Mouse (Mus musculus) stomach, embryonic 14.5 days (tissue): ENCODE data around the gene AC124502.3. TPM values are rescaled to one million over a fixed set of nuclear protein-coding genes. Genes with fewer than 3 reads are reported as not detected.
"Not testable (repeated sequence)": the region's sequence is repeated elsewhere in the genome, so short reads cannot be mapped to it uniquely, and the experiment has no call there.

Source experiments
- ATAC-seq: fragments of 200-750 bp; cut with Nextera tagmentation; 2 replicates; pipeline ENCODE4 v1.8.0; 2017; ENCODE audit warnings: low read depth, moderate TSS enrichment; ENCODE audit not compliant: insufficient number of reproducible peaks, insufficient read depth, low FRiP score
- H3K27ac ChIP-seq: fragments of 300-500 bp; sonication (generic); 2 replicates; pipeline ENCODE4 v1.5.1; 2014; ENCODE audit warnings: mild to moderate bottlenecking, low read length, moderate library complexity, mixed read lengths
- H3K27me3 ChIP-seq: fragments of 300-500 bp; sonication (generic); 2 replicates; pipeline ENCODE4 v1.6.1; 2014; ENCODE audit warnings: low read length, control low read depth, mixed read lengths; ENCODE audit not compliant: control insufficient read depth, insufficient read depth
- H3K36me3 ChIP-seq: fragments of 300-500 bp; sonication (generic); 2 replicates; pipeline ENCODE4 v1.6.1; 2014; ENCODE audit warnings: mild to moderate bottlenecking, control low read depth, low read length, moderate library complexity, mixed read lengths; ENCODE audit not compliant: control insufficient read depth, insufficient read depth
- H3K4me1 ChIP-seq: fragments of 300-500 bp; sonication (generic); 2 replicates; pipeline ENCODE4 v1.6.1; 2014; ENCODE audit warnings: low read length, control low read depth, mixed read lengths; ENCODE audit not compliant: control insufficient read depth, insufficient read depth
- H3K4me2 ChIP-seq: fragments of 300-500 bp; sonication (generic); replicated peaks from 2 replicates; pipeline ENCODE4 v1.6.1; 2014; ENCODE audit warnings: low read depth, low read length, control low read depth
- H3K4me3 ChIP-seq: fragments of 300-500 bp; sonication (generic); 2 replicates; pipeline ENCODE4 v1.5.1; 2014; ENCODE audit warnings: low read depth, low read length, control low read depth
- H3K9ac ChIP-seq: fragments of 300-500 bp; sonication (generic); replicated peaks from 2 replicates; pipeline ENCODE4 v1.6.1; 2014; ENCODE audit warnings: low read depth, mild to moderate bottlenecking, control low read depth, low read length, moderate library complexity, mixed read lengths
- H3K9me3 ChIP-seq: fragments of 300-500 bp; sonication (generic); 2 replicates; pipeline ENCODE4 v1.6.1; 2016; ENCODE audit warnings: low read depth, low read length, control low read depth; ENCODE audit not compliant: control insufficient read depth
- WGBS: fragments of 180-500 bp; shearing (Covaris S2); extraction: QIAGEN DNeasy Blood & Tissue Kit; methylation state at CpG from one replicate; pipeline ENCODE4 v1.1.7; 2014; 5-methylcytosine and 5-hydroxymethylcytosine counted together
- polyA plus RNA-seq: library from polyadenylated mRNA; unstranded; fragments of >200 nt; fragmentation: Nextera tagmentation; extraction: Ambion mirVana; gene quantifications from 2 replicates; pipeline ENCODE4 v1.2.1, GENCODE M21; 2014

AC124502.3 gene
- polyA plus RNA-seq, 1 experiment from 2014 or later: 1.8 TPM

DNA sequence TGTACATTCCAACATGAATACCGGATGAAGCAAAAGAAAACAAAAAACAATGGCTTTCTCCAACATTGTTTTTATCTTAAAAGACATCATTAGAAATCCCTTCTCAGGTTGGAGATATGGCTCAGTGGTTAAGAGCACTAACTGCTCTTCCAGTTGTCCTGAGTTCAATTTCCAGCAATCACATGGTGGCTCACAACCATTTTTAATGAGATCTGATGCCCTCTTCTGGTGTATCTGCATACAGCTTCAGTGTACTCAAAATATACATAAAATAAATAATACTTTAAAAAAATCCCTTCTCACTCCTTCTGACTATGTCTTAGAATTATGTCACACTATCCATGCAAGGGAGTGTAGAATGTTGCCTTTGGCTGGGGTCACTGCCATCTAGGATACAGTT, 40.6 kb downstream of the AC124502.3 start:
- Histone ChIP-seq H3K27me3 (peaks cover 24% of the 10 kb centered on the region), H3K9ac (no peak overlapping the region), H3K9me3 (no peaks in the 10 kb centered on the region), H3K27ac (no peak overlapping the region), H3K36me3 (no peaks in the 10 kb centered on the region), H3K4me2 (no peak overlapping the region), H3K4me3 (no peak overlapping the region), H3K4me1 (no peaks in the 10 kb centered on the region)
- no peak for ATAC-seq
- 91% methylated on average over 1 of the region's 1 CpGs for WGBS

DNA sequence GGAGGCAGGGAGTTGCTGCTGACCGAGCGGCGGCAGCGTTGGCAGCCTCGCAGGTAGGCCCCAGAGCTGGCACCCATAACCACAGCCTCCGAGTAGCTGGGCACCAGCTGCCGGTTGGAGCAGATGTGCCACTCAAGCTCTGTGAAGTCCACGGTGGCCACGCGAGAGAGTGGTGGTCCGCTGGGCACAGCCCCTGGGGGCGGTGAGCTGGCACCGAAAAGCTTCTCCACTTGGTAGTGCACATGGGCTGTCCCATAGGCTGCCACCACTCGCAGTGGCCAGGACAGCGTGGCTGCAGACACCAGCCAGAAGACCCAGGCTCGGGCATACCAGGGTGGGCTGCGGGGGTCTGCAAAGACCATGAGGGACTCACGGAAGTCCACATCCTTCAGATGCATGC, 43.3 kb downstream of the AC124502.3 start:
- no peak overlapping the region for H3K4me3 ChIP-seq

DNA sequence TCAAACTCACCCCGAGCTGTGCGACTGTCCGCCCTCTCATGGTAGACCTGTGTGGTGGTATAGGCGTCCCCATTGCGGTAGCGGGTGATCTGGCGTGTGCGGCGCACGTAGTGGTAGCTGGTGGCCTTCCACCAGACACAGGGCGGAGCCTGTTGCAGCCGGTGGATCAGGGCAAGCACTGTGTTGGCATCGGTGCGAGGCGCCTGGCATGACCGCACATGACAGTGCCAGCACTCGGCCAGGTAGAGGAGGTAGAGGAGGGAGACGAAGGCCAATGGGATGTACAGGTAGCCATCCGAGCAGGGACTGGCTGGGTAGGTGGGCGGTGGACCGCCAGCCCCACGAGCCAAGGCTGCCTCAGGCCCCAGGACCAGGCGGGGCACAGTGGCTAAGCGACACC, 43.9 kb downstream of the AC124502.3 start:
- Histone ChIP-seq H3K4me2 (no peak overlapping the region), H3K27ac (no peak overlapping the region), H3K9me3 (no peaks in the 10 kb centered on the region), H3K4me3 (no peak overlapping the region), H3K36me3 (no peaks in the 10 kb centered on the region), H3K9ac (no peak overlapping the region), H3K27me3 (peaks cover 41% of the 10 kb centered on the region), H3K4me1 (peaks cover 12% of the 10 kb centered on the region)
- ATAC-seq: no peak
- 61% methylated on average over 23 of the region's 24 CpGs for WGBS

More for the DNA sequence above, 43.3 kb downstream of the AC124502.3 start:
- H3K4me1 ChIP-seq: peaks cover 8% of the 10 kb centered on the region; the same call in 1 of the 2 replicates
- peaks cover 41% of the 10 kb centered on the region for H3K27me3 ChIP-seq
- no peaks in the 10 kb centered on the region for H3K9me3 ChIP-seq
- whole genome bisulfite sequencing: 70% methylated on average over 16 of the region's 18 CpGs
- no peaks in the 10 kb centered on the region for H3K36me3 ChIP-seq
- H3K9ac ChIP-seq: no peak overlapping the region
- H3K27ac ChIP-seq: no peak overlapping the region
- H3K4me2 ChIP-seq: no peak overlapping the region
- no peak for ATAC-seq

DNA sequence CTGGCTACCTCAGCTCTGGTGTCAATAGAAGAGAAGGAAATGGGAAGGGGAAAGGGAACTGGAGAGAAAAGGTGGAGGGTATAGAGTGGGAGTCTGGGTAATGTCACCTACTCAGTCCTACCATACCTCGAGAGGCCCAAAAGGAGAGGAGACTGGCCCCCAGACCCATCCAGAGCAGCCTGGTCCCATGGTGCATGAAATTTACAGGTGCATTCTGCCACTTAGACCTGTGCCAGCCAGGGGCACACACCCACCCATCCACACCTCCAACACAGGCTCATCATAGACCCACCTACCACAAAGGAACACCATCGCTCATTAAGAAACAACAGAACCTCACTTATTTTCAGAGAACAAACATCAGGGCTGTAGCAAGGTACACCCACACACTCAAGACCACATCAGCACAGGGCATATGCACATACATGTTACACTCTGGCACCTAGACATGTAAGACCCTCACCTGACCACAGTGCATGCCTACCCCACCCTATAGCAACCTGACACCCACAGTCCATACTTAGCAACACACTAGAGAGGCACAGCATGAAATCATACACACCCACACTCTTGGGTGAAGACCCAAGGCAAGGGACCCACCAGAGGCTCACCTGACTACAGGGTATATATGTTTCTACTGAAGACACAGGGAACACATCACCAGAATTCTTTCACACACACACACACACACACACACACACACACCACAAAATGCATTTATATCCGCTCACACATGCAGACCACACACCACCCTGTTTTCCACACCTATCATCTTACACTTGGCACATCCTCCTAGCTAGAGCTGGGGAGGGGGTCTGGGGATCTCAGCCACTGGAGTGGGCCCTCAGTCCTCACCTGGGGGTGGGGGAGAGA, 45.5 kb downstream of the AC124502.3 start:
- Histone ChIP-seq H3K4me3 (peak overlapping the region; percentile 39; the same call in 1 of the 2 replicates), H3K36me3 (no peaks in the 10 kb centered on the region), H3K27ac (no peak overlapping the region), H3K9me3 (no peaks in the 10 kb centered on the region), H3K4me2 (no peak overlapping the region), H3K9ac (no peak overlapping the region), H3K4me1 (peaks cover 16% of the 10 kb centered on the region), H3K27me3 (peaks cover 41% of the 10 kb centered on the region)
- ATAC-seq: no peak
- 57% methylated on average over 3 of the region's 3 CpGs for WGBS

DNA sequence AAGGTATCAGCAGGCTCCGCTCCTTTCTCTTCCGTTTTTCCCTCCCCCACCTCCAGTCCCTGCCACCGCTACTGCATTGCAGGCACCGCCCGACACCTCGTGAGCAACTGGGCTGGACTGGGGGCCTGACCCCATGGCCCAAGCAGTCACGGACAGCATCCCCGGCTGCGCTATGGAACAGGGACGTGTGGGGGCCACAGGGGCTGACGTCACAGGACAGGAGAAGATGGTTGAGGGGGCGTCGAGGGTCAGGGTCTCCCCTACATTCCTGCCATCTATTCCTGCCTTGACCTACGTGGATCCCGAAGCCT, 46.1 kb downstream of the AC124502.3 start:
- 2% methylated on average over 15 of the region's 15 CpGs for WGBS
- Histone ChIP-seq H3K4me2 (peak overlapping the region; percentile 70), H3K9ac (0 out of 2 replicates have a peak overlapping the region, but pooled peaks have one; percentile 21), H3K27ac (no peak overlapping the region; the same call in 1 of the 2 replicates), H3K4me1 (peaks cover 19% of the 10 kb centered on the region), H3K9me3 (no peaks in the 10 kb centered on the region), H3K27me3 (peaks cover 41% of the 10 kb centered on the region), H3K4me3 (peak overlapping the region; percentile 39), H3K36me3 (0 out of 2 replicates have a peak, but pooled peaks cover 5% of the 10 kb centered on the region)
- ATAC-seq: no peak

DNA sequence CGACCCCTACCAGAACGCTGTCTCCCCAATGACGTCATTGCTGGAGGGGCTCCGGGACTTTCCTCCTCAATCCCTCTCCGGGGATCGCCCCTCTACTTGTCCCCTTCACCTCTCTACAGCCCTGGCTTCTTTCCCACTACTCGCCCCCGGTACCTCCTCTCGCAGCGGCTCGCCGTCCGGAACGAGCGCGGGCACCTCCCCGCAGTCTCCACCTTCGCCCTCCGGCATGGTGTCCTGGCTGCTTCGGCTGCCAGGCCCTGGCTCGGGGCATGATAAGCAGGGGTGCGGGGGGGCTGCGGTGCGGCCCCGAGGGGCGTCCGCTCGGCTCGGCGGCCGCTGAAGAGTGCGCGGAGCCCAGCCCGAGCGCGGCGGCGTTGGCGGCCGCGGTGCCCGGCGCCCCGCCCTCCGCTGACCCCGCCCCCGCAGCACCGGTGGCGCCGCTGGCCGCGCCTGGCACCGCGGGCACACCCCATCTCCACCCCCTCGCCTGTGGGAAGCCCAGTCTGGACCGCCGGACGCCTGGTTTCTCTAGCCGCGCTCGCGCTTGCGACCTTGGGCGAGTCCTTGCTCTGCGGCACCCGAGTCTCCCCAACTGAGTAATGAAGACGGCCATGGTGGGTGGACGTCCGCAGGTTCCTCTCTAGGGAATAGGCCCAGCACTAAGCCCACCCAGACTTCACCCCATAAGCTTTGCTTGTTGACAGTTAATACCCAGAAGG, 46.6 kb downstream of the AC124502.3 start, which contains the start of gene Tmem151a:
Gene Tmem151a (minus strand): TSS at position 387 of the 719 bp plus-strand sequence.
- ATAC-seq: no peak
- WGBS: under 1% methylated on average over 67 of the region's 69 CpGs
- Histone ChIP-seq H3K27me3 (peaks cover 41% of the 10 kb centered on the region), H3K27ac (peak within 1 kb of the TSS; percentile 15; the same call in 1 of the 2 replicates), H3K9me3 (no peaks in the 10 kb centered on the region), H3K4me1 (peaks cover 19% of the 10 kb centered on the region), H3K9ac (peak within 1 kb of the TSS; percentile 21; the same call in 1 of the 2 replicates), H3K4me2 (peak within 1 kb of the TSS; percentile 70), H3K4me3 (peak within 1 kb of the TSS; percentile 39), H3K36me3 (peaks cover 7% of the 10 kb centered on the region; the same call in 1 of the 2 replicates)

DNA sequence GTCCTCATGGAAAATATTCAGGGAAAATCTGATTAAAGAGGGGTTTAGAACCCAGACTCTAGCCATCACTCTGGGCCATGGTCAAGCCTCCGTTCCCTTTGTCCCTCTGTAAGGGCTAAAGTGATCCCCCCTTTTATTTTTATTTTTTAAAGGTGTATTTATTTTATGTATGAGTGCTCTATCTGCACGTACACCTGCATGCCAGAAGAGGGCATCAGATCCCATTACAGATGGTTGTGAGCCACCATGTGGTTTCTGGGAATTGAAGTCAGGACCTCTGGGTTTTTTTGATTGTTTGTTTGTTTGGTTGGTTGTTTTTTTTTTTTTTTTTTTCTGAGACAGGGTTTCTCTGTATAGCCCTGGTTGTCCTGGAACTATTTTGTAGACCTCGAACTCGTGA, 47.8 kb downstream of the AC124502.3 start:
- Histone ChIP-seq H3K27me3 (peaks cover 37% of the 10 kb centered on the region), H3K36me3 (peaks cover 19% of the 10 kb centered on the region; the same call in 1 of the 2 replicates), H3K4me1 (peaks cover 19% of the 10 kb centered on the region)
- H3K27ac ChIP-seq, ATAC-seq, H3K4me2 ChIP-seq, H3K9me3 ChIP-seq, H3K9ac ChIP-seq, H3K4me3 ChIP-seq: not testable (repeated sequence)
- 59% methylated on average over 4 of the region's 4 CpGs for WGBS

DNA sequence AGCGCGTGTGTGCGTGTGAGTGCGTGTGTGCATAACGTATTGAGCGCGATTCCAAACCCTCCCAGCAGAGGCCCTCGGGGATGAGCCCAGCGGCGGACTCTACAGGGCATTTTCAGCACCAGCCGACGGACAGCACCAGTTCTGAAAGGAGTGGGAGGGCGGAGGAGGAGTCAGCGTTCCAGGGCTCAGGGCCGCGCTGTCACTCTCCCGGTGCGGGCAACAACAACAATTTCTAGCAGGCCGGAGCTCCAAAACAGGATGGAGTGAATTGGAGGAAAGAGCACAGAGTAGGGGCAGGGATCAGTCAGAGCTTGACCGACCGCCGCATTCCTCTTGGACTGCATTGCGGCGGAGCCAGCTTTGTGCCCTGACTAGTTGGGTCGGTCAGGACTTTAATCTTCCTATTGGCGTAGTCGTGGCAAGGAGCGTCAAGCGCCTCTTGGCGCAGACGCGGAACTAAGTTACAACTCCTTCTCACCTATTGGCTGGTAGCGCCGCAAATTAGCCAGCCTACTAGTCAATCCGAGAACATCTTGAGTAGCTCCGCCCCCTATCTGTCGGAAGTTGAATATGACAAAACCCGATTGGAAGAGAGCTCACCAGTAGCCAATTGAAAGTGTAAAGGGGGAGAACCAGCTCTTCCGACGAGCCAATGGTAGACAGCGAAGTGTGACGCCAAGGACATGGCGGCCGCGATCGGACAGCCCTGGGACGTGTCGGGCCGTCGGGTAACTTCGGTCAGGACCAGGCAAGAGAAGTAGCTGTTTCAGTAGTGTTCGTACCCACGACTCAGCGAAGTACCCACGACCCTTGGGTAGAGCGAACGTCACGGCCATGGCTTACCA, 49.4 kb downstream of the AC124502.3 start, which contains the start of gene Yif1a:
Gene Yif1a (plus strand): TSS at position 655 of the 845 bp plus-strand sequence.
- Histone ChIP-seq H3K27me3 (peaks cover 27% of the 10 kb centered on the region), H3K4me1 (peaks cover 19% of the 10 kb centered on the region), H3K9me3 (no peaks in the 10 kb centered on the region), H3K27ac (peak within 1 kb of the TSS; percentile 41; the same call in 1 of the 2 replicates), H3K9ac (peak within 1 kb of the TSS; percentile 69), H3K36me3 (peaks cover 29% of the 10 kb centered on the region; the same call in 1 of the 2 replicates), H3K4me3 (peak within 1 kb of the TSS; percentile 83), H3K4me2 (peak within 1 kb of the TSS; percentile 71)
- WGBS: under 1% methylated on average over 58 of the region's 58 CpGs
- ATAC-seq: peak; percentile 92
